ENCODE assay signal across 9 mouse cellular contexts in genomic region chr15:85598984-85599886, GRCm38 (mm10). TPM values are rescaled to one million over a fixed set of nuclear protein-coding genes. Genes with fewer than 3 reads are reported as not detected.
A peak's percentile ranks its signal among the peaks of the same experiment; 100 is the strongest.
DNase-seq lines count a peak whose midpoint lies in the region; ATAC-seq lines count a peak whose summit lies in the region.
"Had no signal": no experiment of that assay in that cellular context is flagged by ENCODE, and none has a peak within 500 bp of the region (broad histone marks: within the 10 kb centered on the region; RNA-seq: fewer than 3 reads in every experiment).

No protein-coding gene starts in this region.

- H3K27ac ChIP-seq in liver, embryonic 11.5 days (ENCODE audit: low read depth, low read length): no peak overlapping the region
- no peak overlapping the region for H3K27ac ChIP-seq in hindbrain, embryonic 14.5 days
- peak overlapping the region; percentile 42 for H3K27ac ChIP-seq in stomach, embryonic 15.5 days
- H3K27ac ChIP-seq: liver, embryonic 13.5 days had no signal

- H3K4me3 ChIP-seq in liver, embryonic 11.5 days (ENCODE audit: low read depth, low read length): no peak overlapping the region
- no peak overlapping the region for H3K4me3 ChIP-seq in hindbrain, embryonic 14.5 days (replicated peaks; ENCODE audit: low read length)
- no peak overlapping the region for H3K4me3 ChIP-seq in stomach, embryonic 15.5 days (replicated peaks)
- H3K4me3 ChIP-seq: liver, embryonic 13.5 days had no signal

- peaks cover 4% of the 10 kb centered on the region; the same call in 1 of the 2 replicates for H3K27me3 ChIP-seq in liver, embryonic 11.5 days (replicated peaks; ENCODE audit: control insufficient read depth, insufficient read depth, low read length)
- H3K27me3 ChIP-seq in hindbrain, embryonic 14.5 days (ENCODE audit: control insufficient read depth, insufficient read depth, low read length): no peaks in the 10 kb centered on the region
- no peaks in the 10 kb centered on the region for H3K27me3 ChIP-seq in stomach, embryonic 15.5 days (replicated peaks)

- H3K4me2 ChIP-seq in liver, embryonic 11.5 days: no peak overlapping the region
- no peak overlapping the region for H3K4me2 ChIP-seq in hindbrain, embryonic 14.5 days (replicated peaks)
- H3K4me2 ChIP-seq in stomach, embryonic 15.5 days: 0 out of 2 replicates have a peak overlapping the region, but pooled peaks have one; percentile 14
- H3K4me2 ChIP-seq: liver, embryonic 13.5 days had no signal

- intact Hi-C loops in left cerebral cortex, postnatal 4 days (cut with DNase I): loop anchor here (5.0 kb wide), 1 partner anchor 113 kb away; no protein-coding TSS in a partner anchor

- ATAC-seq in liver, embryonic 11.5 days (replicated peaks; ENCODE audit: low FRiP score): no peak
- no peak for ATAC-seq in hindbrain, embryonic 14.5 days (ENCODE audit: low FRiP score)
- no peak for ATAC-seq in stomach, embryonic 15.5 days (ENCODE audit: insufficient read depth, low FRiP score, low read depth)

- no peaks in the 10 kb centered on the region for H3K9me3 ChIP-seq in liver, embryonic 11.5 days (ENCODE audit: control insufficient read depth, low read length)
- H3K9me3 ChIP-seq in hindbrain, embryonic 14.5 days (ENCODE audit: control insufficient read depth, low read length): no peaks in the 10 kb centered on the region
- H3K9me3 ChIP-seq in stomach, embryonic 15.5 days: no peaks in the 10 kb centered on the region
- H3K9me3 ChIP-seq: liver, embryonic 13.5 days had no signal

- DNase-seq in liver: peak; percentile 58
- DNase-seq in liver, embryonic 11.5 days (ENCODE audit: low spot score): no peak
- peak; percentile 85 for DNase-seq in cerebellum, adult 8-10 months
- peak; percentile 66 to 75 for DNase-seq in frontal cortex, postnatal 25 days (ENCODE audit: low spot score in 2 of 2)
- peak; percentile 81 for DNase-seq in hindbrain, embryonic 14.5 days (ENCODE audit: low spot score)
- DNase-seq in left cerebral cortex, postnatal 4 days: peak; percentile 81
- peak; percentile 39 to 56 for DNase-seq in natural killer cell, adult 2 months (ENCODE audit: low spot score in 2 of 2)
- DNase-seq: liver, embryonic 13.5 days had no signal

- no peaks in the 10 kb centered on the region for H3K36me3 ChIP-seq in liver, embryonic 11.5 days (ENCODE audit: control insufficient read depth, insufficient read depth, low read length)
- H3K36me3 ChIP-seq in hindbrain, embryonic 14.5 days (replicated peaks; ENCODE audit: control insufficient read depth, insufficient read depth): no peaks in the 10 kb centered on the region
- H3K36me3 ChIP-seq in stomach, embryonic 15.5 days: no peaks in the 10 kb centered on the region
- H3K36me3 ChIP-seq: liver, embryonic 13.5 days had no signal

- H3K9ac ChIP-seq in liver, embryonic 11.5 days (ENCODE audit: low read depth, low read length): no peak overlapping the region
- H3K9ac ChIP-seq in hindbrain, embryonic 14.5 days: no peak overlapping the region
- H3K9ac ChIP-seq in stomach, embryonic 15.5 days: no peak overlapping the region
- H3K9ac ChIP-seq: liver, embryonic 13.5 days had no signal

- H3K4me1 ChIP-seq in liver, embryonic 11.5 days (replicated peaks; ENCODE audit: control insufficient read depth, insufficient read depth, low read length): no peaks in the 10 kb centered on the region
- H3K4me1 ChIP-seq in hindbrain, embryonic 14.5 days (replicated peaks; ENCODE audit: control insufficient read depth, insufficient read depth, low read length): no peaks in the 10 kb centered on the region
- H3K4me1 ChIP-seq in stomach, embryonic 15.5 days: peaks cover 17% of the 10 kb centered on the region
- H3K4me1 ChIP-seq: liver, embryonic 13.5 days had no signal

- 48% methylated on average over 17 of the region's 17 CpGs for WGBS in liver, embryonic 11.5 days
- WGBS in hindbrain, embryonic 14.5 days: 55% methylated on average over 17 of the region's 17 CpGs
- WGBS in stomach, embryonic 15.5 days: 45% methylated on average over 17 of the region's 17 CpGs

RNA-seq across cellular contexts. Expression of gene Wnt7b, which starts 17.0 kb away (rescaled TPM):
- 1.2 and 2.2 TPM in 2 replicates for polyA plus RNA-seq in liver, embryonic 11.5 days (2014; fragmentation: Nextera tagmentation; extraction: Ambion mirVana)
- polyA plus RNA-seq in hindbrain, embryonic 14.5 days (2014; fragmentation: Nextera tagmentation; extraction: Ambion mirVana): 28.1 and 30.8 TPM in 2 replicates
- 10 to 100 TPM; 65.6 to 67.5 TPM for total RNA-seq in left cerebral cortex, postnatal 4 days (2021)
- polyA plus RNA-seq in stomach, embryonic 15.5 days (2015; fragmentation: Nextera tagmentation; extraction: Ambion mirVana): 3.7 and 3.8 TPM in 2 replicates
